Mouse (Mus musculus) liver, adult 2 months (tissue): ENCODE results near the gene Dynll2. TPM values are rescaled to one million over a fixed set of nuclear protein-coding genes. Genes with fewer than 3 reads are reported as not detected.

Source experiments
- DNase-seq: peaks from one replicate; pipeline ENCODE4 v3.0.0-alpha.2; 2011; ENCODE audit warnings: low read depth, low spot score; ENCODE audit errors: extremely low read depth
- H3K27ac ChIP-seq: fragments of 200-500 bp; replicated peaks from 2 replicates; pipeline ENCODE4 v1.5.1; 2012; ENCODE audit warnings: low read depth, mild to moderate bottlenecking, control low read depth, inconsistent platforms, low read length; ENCODE audit not compliant: insufficient read depth
- H3K27me3 ChIP-seq: fragments of 200-500 bp; 2 replicates; pipeline ENCODE4 v1.6.1; 2012; ENCODE audit warnings: mild to moderate bottlenecking, moderate library complexity, low read length, inconsistent platforms; ENCODE audit not compliant: control insufficient read depth, insufficient read depth
- H3K36me3 ChIP-seq: fragments of 200-500 bp; 2 replicates; pipeline ENCODE4 v1.6.1; 2012; ENCODE audit warnings: low read length, inconsistent platforms; ENCODE audit not compliant: control insufficient read depth, insufficient read depth
- H3K4me1 ChIP-seq: fragments of 200-500 bp; 2 replicates; pipeline ENCODE4 v1.6.1; 2011; ENCODE audit warnings: low read length; ENCODE audit not compliant: control insufficient read depth, insufficient read depth
- H3K4me3 ChIP-seq: fragments of 200-500 bp; 2 replicates; pipeline ENCODE4 v1.5.1; 2011; ENCODE audit warnings: low read depth, mild to moderate bottlenecking, control low read depth, low read length, moderate library complexity; ENCODE audit not compliant: insufficient read depth
- H3K79me2 ChIP-seq: fragments of 200-500 bp; 2 replicates; pipeline ENCODE4 v1.6.1; 2012; ENCODE audit warnings: inconsistent platforms, mild to moderate bottlenecking, low read length, moderate library complexity; ENCODE audit not compliant: control insufficient read depth, insufficient read depth
- H3K9ac ChIP-seq: fragments of 200-500 bp; 2 replicates; pipeline ENCODE4 v1.6.1; 2012; ENCODE audit warnings: low read depth, mild to moderate bottlenecking, control low read depth, inconsistent platforms, low read length
- CTCF ChIP-seq: fragments of 200-500 bp; IDR thresholded peaks from 2 replicates; pipeline ENCODE4 v1.5.1; 2011; ENCODE audit warnings: low read depth, low read length, control low read depth
- POLR2A ChIP-seq: fragments of 200-500 bp; IDR thresholded peaks from 2 replicates; pipeline ENCODE4 v1.6.1; 2011; ENCODE audit warnings: low read length, control low read depth; ENCODE audit not compliant: insufficient read depth; ENCODE audit errors: extremely low read depth
- WGBS: fragments of 180-500 bp; shearing (Covaris S2); methylation state at CpG from one replicate; pipeline ENCODE4 v1.1.7; 2018; 5-methylcytosine and 5-hydroxymethylcytosine counted together
- polyA plus RNA-seq: library from polyadenylated mRNA; depleted of rRNA; stranded (reverse); fragments of >200 nt; gene quantifications from 2 replicates; pipeline ENCODE4 v1.2.3, GENCODE M21; 2012
- total RNA-seq: library from RNA; depleted of rRNA; stranded (reverse); fragments of >200 nt; gene quantifications from 2 replicates; pipeline ENCODE4 v1.2.3, GENCODE M21; 2014

The Dynll2 gene
- total and polyA plus RNA-seq, 2 experiments = 24.8 to 112 TPM

- Histone ChIP-seq H3K27me3 (no peaks in the 10 kb centered on the region), H3K4me3 (no peak overlapping the region), H3K27ac (no peak overlapping the region), H3K79me2 (no peaks in the 10 kb centered on the region), H3K4me1 (0 out of 2 replicates have a peak, but pooled peaks cover 2% of the 10 kb centered on the region), H3K36me3 (no peaks in the 10 kb centered on the region), H3K9ac (no peak overlapping the region)
- no peak for TF ChIP-seq POLR2A
- no peak for TF ChIP-seq CTCF
- no peak for DNase-seq
- WGBS = 87% methylated on average over 7 of the region's 7 CpGs
These were observed 42.9 kb upstream of the Dynll2 start for GRCm38 (mm10) chr11:88030219-88030618.

DNA sequence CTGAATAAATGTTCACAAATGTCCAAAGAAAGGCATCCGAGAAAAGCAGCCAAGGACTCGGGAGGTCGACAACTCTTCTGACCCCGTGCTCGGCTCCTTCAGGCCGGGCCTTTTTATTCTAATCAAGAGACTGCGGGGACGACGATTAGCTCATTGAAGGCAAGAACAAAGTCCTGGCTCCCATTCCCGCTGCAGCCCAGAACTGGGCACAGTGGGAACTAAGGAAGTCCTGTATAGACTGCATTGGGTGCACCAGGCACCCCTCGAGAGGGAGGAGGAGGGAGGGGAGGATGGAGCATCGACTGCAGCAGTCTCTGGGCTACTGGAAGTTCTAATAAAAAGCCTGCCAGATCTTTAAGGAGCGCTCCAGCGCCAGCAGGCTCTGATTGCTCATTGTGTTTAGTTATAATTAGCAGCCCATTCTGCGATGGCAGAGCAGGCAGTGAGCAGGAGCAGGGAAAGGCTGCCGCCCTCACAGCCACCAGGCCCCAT is 40.9 kb upstream of the Dynll2 start:
- H3K4me1 ChIP-seq = 0 out of 2 replicates have a peak, but pooled peaks cover 2% of the 10 kb centered on the region
- H3K36me3 ChIP-seq = no peaks in the 10 kb centered on the region
- H3K27me3 ChIP-seq = no peaks in the 10 kb centered on the region
- DNase-seq = no peak
- TF ChIP-seq CTCF (no peak), POLR2A (no peak)
- no peak overlapping the region for H3K9ac ChIP-seq
- WGBS = 63% methylated on average over 16 of the region's 16 CpGs
- H3K79me2 ChIP-seq = no peaks in the 10 kb centered on the region
- H3K27ac ChIP-seq = no peak overlapping the region
- H3K4me3 ChIP-seq = no peak overlapping the region

- H3K79me2 ChIP-seq = no peaks in the 10 kb centered on the region
- H3K27ac ChIP-seq = no peak overlapping the region
- H3K27me3 ChIP-seq = no peaks in the 10 kb centered on the region
- H3K4me1 ChIP-seq = 0 out of 2 replicates have a peak, but pooled peaks cover 2% of the 10 kb centered on the region
- no peak overlapping the region for H3K9ac ChIP-seq
- DNase-seq = no peak
- no peak overlapping the region for H3K4me3 ChIP-seq
- TF ChIP-seq CTCF (no peak), POLR2A (no peak)
- H3K36me3 ChIP-seq = no peaks in the 10 kb centered on the region
- WGBS = 90% methylated on average over 9 of the region's 9 CpGs
These were observed 40.2 kb upstream of the Dynll2 start for GRCm38 (mm10) chr11:88027391-88028035.

DNA sequence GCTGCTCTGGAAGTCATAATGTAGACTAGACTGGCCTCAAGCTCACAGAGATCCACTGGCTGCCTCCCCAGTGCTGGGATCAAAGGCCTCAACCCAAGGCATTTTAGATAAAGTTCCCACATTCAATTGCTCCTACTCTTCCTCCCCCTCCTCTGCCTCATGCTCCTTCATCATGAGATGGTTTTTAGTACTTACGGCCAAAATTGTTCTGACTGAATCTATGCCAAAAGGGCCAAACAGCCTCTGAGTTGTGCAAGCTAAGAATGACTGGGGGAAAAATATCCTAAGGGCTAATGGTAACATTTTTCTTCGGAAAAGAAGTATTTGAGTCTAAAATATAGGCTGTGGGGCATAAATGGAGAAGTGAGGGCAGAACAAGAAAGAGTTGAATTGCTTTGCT is 36.6 kb upstream of the Dynll2 start:
- Histone ChIP-seq H3K9ac (no peak overlapping the region), H3K4me1 (no peaks in the 10 kb centered on the region), H3K4me3 (no peak overlapping the region), H3K27me3 (no peaks in the 10 kb centered on the region), H3K79me2 (no peaks in the 10 kb centered on the region), H3K27ac (no peak overlapping the region), H3K36me3 (no peaks in the 10 kb centered on the region)
- WGBS = 78% methylated on average over 2 of the region's 2 CpGs
- TF ChIP-seq POLR2A (no peak), CTCF (no peak)
- DNase-seq = no peak

DNA sequence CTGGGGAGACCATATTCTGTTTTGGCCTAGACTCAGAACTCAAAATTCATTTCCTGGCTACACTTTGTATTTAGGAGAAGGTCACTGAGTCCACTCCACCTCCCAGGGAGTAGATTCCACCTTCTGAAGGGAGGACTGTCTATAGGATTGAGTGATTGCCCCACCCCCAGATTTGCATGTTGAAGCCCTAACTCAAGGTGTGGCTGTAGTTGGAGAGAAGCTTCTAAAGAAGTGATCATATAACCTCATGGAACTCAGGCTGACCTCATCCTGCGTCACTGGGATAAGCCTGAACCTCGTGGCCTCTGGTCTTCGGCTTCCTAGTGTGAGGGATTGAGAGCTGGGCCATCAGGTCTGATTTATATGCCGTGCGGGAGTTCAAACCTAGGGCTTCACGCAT is 28.5 kb upstream of the Dynll2 start:
- H3K27ac ChIP-seq = no peak overlapping the region
- H3K27me3 ChIP-seq = no peaks in the 10 kb centered on the region
- TF ChIP-seq CTCF (no peak), POLR2A (no peak)
- no peak overlapping the region for H3K4me3 ChIP-seq
- no peak overlapping the region for H3K9ac ChIP-seq
- no peaks in the 10 kb centered on the region for H3K4me1 ChIP-seq
- 91% methylated on average over 6 of the region's 6 CpGs for WGBS
- no peak for DNase-seq
- no peaks in the 10 kb centered on the region for H3K36me3 ChIP-seq
- H3K79me2 ChIP-seq = no peaks in the 10 kb centered on the region

- Histone ChIP-seq H3K79me2 (no peaks in the 10 kb centered on the region), H3K36me3 (no peaks in the 10 kb centered on the region), H3K27me3 (no peaks in the 10 kb centered on the region), H3K4me3 (no peak overlapping the region), H3K4me1 (no peaks in the 10 kb centered on the region), H3K9ac (no peak overlapping the region), H3K27ac (no peak overlapping the region)
- DNase-seq = no peak
- TF ChIP-seq POLR2A = no peak
- TF ChIP-seq CTCF = no peak
- WGBS = 91% methylated on average over 11 of the region's 11 CpGs
These were observed 27.8 kb upstream of the Dynll2 start for GRCm38 (mm10) chr11:88015161-88015560.
